Mouse (Mus musculus): ENCODE data around the gene Vmn1r195. TPM values are rescaled to one million over a fixed set of nuclear protein-coding genes. Genes with fewer than 3 reads are reported as not detected.

Vmn1r195 gene
- polyA plus RNA-seq, 1 experiment from 2014 or later: not detected

- peak; percentile 52; the same call in 1 of the 2 replicates for ATAC-seq (replicated peaks; ENCODE audit: low FRiP score, low read depth)
- peak; percentile 1 for DNase-seq (ENCODE audit: low spot score)
- no peak overlapping the region for H3K27ac ChIP-seq
- WGBS: 75% methylated on average over 2 of the region's 2 CpGs
- H3K9ac ChIP-seq (ENCODE audit: low read depth, low read length): no peak overlapping the region
- H3K9me3 ChIP-seq (replicated peaks; ENCODE audit: low read length): no peaks in the 10 kb centered on the region
- no peaks in the 10 kb centered on the region for H3K27me3 ChIP-seq (ENCODE audit: insufficient read depth, low read length)
- H3K4me2 ChIP-seq (ENCODE audit: low read length): no peak overlapping the region
- no peaks in the 10 kb centered on the region for H3K36me3 ChIP-seq (ENCODE audit: insufficient read depth, low read length)
- H3K4me1 ChIP-seq (replicated peaks; ENCODE audit: insufficient read depth, low read length): no peaks in the 10 kb centered on the region
- H3K4me3 ChIP-seq (replicated peaks; ENCODE audit: low read depth, low read length): no peak overlapping the region
- no peak for TF ChIP-seq CTCF (IDR thresholded peaks at IDR 0.05; ENCODE audit: low read depth)
Measured at GRCm38 (mm10) chr13:22315361-22315760, 45.0 kb downstream of the Vmn1r195 start.

- Histone ChIP-seq H3K4me2 (ENCODE audit: low read length) (no peak overlapping the region), H3K9ac (ENCODE audit: low read depth, low read length) (no peak overlapping the region), H3K27ac (no peak overlapping the region), H3K4me1 (replicated peaks; ENCODE audit: insufficient read depth, low read length) (no peaks in the 10 kb centered on the region), H3K27me3 (ENCODE audit: insufficient read depth, low read length) (no peaks in the 10 kb centered on the region), H3K9me3 (replicated peaks; ENCODE audit: low read length) (no peaks in the 10 kb centered on the region), H3K4me3 (replicated peaks; ENCODE audit: low read depth, low read length) (no peak overlapping the region), H3K36me3 (ENCODE audit: insufficient read depth, low read length) (no peaks in the 10 kb centered on the region)
- WGBS: 85% methylated on average over 2 of the region's 2 CpGs
- TF ChIP-seq CTCF (IDR thresholded peaks at IDR 0.05; ENCODE audit: low read depth): no peak
- no peak for ATAC-seq (replicated peaks; ENCODE audit: low FRiP score, low read depth)
- no peak for DNase-seq (ENCODE audit: low spot score)
Measured at GRCm38 (mm10) chr13:22317366-22317765, 47.0 kb downstream of the Vmn1r195 start.

- DNase-seq (ENCODE audit: low spot score) (no peak), ATAC-seq (replicated peaks; ENCODE audit: low FRiP score, low read depth) (no peak)
- Histone ChIP-seq H3K36me3 (ENCODE audit: insufficient read depth, low read length) (no peaks in the 10 kb centered on the region), H3K9ac (ENCODE audit: low read depth, low read length) (no peak overlapping the region), H3K9me3 (replicated peaks; ENCODE audit: low read length) (no peaks in the 10 kb centered on the region), H3K27me3 (ENCODE audit: insufficient read depth, low read length) (no peaks in the 10 kb centered on the region), H3K4me3 (replicated peaks; ENCODE audit: low read depth, low read length) (no peak overlapping the region), H3K27ac (no peak overlapping the region), H3K4me1 (replicated peaks; ENCODE audit: insufficient read depth, low read length) (no peaks in the 10 kb centered on the region), H3K4me2 (ENCODE audit: low read length) (no peak overlapping the region)
- TF ChIP-seq CTCF (IDR thresholded peaks at IDR 0.05; ENCODE audit: low read depth): no peak
Measured at GRCm38 (mm10) chr13:22320091-22320490, 49.8 kb downstream of the Vmn1r195 start.

GRCm38 (mm10) chr13:22324289-22324688 is 54.0 kb downstream of the Vmn1r195 start, which contains the start of gene Vmn1r197:
Vmn1r197 (plus strand) TSS chr13:22324589.
- no peak for ATAC-seq (replicated peaks; ENCODE audit: low FRiP score, low read depth)
- no peak for TF ChIP-seq CTCF (IDR thresholded peaks at IDR 0.05; ENCODE audit: low read depth)

More at GRCm38 (mm10) chr13:22324289-22324688, 54.0 kb downstream of the Vmn1r195 start, which contains the start of gene Vmn1r197:
- H3K36me3 ChIP-seq (ENCODE audit: insufficient read depth, low read length): no peaks in the 10 kb centered on the region
- no peak within 1 kb of the TSS for H3K4me2 ChIP-seq (ENCODE audit: low read length)
- no peak within 1 kb of the TSS for H3K27ac ChIP-seq
- no peaks in the 10 kb centered on the region for H3K27me3 ChIP-seq (ENCODE audit: insufficient read depth, low read length)
- no peak for DNase-seq (ENCODE audit: low spot score)
- H3K9ac ChIP-seq (ENCODE audit: low read depth, low read length): no peak within 1 kb of the TSS
- no peaks in the 10 kb centered on the region for H3K9me3 ChIP-seq (replicated peaks; ENCODE audit: low read length)
- no peak within 1 kb of the TSS for H3K4me3 ChIP-seq (replicated peaks; ENCODE audit: low read depth, low read length)
- H3K4me1 ChIP-seq (replicated peaks; ENCODE audit: insufficient read depth, low read length): no peaks in the 10 kb centered on the region

Other genes starting within 250 kb of the Vmn1r195 start
- 4.0 and 4.5 TPM in 2 replicates for gene Hist1h2ah, start 235.0 kb upstream of the Vmn1r195 start, polyA plus RNA-seq (2015; fragmentation: Nextera tagmentation; extraction: Ambion mirVana)
- 4.0 and 4.8 TPM in 2 replicates for gene Hist1h2bk, start 234.7 kb upstream of the Vmn1r195 start, polyA plus RNA-seq (2015; fragmentation: Nextera tagmentation; extraction: Ambion mirVana)
- 15.3 and 17.2 TPM in 2 replicates for gene Hist1h4i, start 229.2 kb upstream of the Vmn1r195 start, polyA plus RNA-seq (2015; fragmentation: Nextera tagmentation; extraction: Ambion mirVana)
- gene Hist1h2ag, start 227.6 kb upstream of the Vmn1r195 start, polyA plus RNA-seq (2015; fragmentation: Nextera tagmentation; extraction: Ambion mirVana): 33.8 and 48.4 TPM in 2 replicates
- 8.5 and 10.2 TPM in 2 replicates for gene Hist1h2bj, start 227.3 kb upstream of the Vmn1r195 start, polyA plus RNA-seq (2015; fragmentation: Nextera tagmentation; extraction: Ambion mirVana)
- gene Vmn1r188, start 186.1 kb upstream of the Vmn1r195 start, polyA plus RNA-seq (2015; fragmentation: Nextera tagmentation; extraction: Ambion mirVana): not detected in 2 replicates
- not detected in 2 replicates for gene Vmn1r189, start 164.7 kb upstream of the Vmn1r195 start, polyA plus RNA-seq (2015; fragmentation: Nextera tagmentation; extraction: Ambion mirVana)
- not detected in 2 replicates for gene Vmn1r191, start 86.6 kb upstream of the Vmn1r195 start, polyA plus RNA-seq (2015; fragmentation: Nextera tagmentation; extraction: Ambion mirVana)
- gene Vmn1r192, start 79.4 kb upstream of the Vmn1r195 start, polyA plus RNA-seq (2015; fragmentation: Nextera tagmentation; extraction: Ambion mirVana): not detected in 2 replicates
- not detected in 2 replicates for gene Vmn1r193, start 47.4 kb upstream of the Vmn1r195 start, polyA plus RNA-seq (2015; fragmentation: Nextera tagmentation; extraction: Ambion mirVana)
- not detected in 2 replicates for gene Vmn1r194, start 26.3 kb upstream of the Vmn1r195 start, polyA plus RNA-seq (2015; fragmentation: Nextera tagmentation; extraction: Ambion mirVana)
- not detected in 2 replicates for gene Vmn1r196, start 19.4 kb downstream of the Vmn1r195 start, polyA plus RNA-seq (2015; fragmentation: Nextera tagmentation; extraction: Ambion mirVana)
- gene Vmn1r197, start 54.1 kb downstream of the Vmn1r195 start, polyA plus RNA-seq (2015; fragmentation: Nextera tagmentation; extraction: Ambion mirVana): not detected in 2 replicates
- not detected in 2 replicates for gene Vmn1r198, start 79.8 kb downstream of the Vmn1r195 start, polyA plus RNA-seq (2015; fragmentation: Nextera tagmentation; extraction: Ambion mirVana)
- gene Vmn1r199, start 109.3 kb downstream of the Vmn1r195 start, polyA plus RNA-seq (2015; fragmentation: Nextera tagmentation; extraction: Ambion mirVana): not detected in 2 replicates
- not detected in 2 replicates for gene Vmn1r200, start 119.9 kb downstream of the Vmn1r195 start, polyA plus RNA-seq (2015; fragmentation: Nextera tagmentation; extraction: Ambion mirVana)
- gene Vmn1r201, start 201.4 kb downstream of the Vmn1r195 start, polyA plus RNA-seq (2015; fragmentation: Nextera tagmentation; extraction: Ambion mirVana): not detected in 2 replicates
- gene Vmn1r202, start 234.9 kb downstream of the Vmn1r195 start, polyA plus RNA-seq (2015; fragmentation: Nextera tagmentation; extraction: Ambion mirVana): not detected in 2 replicates
- not detected in 2 replicates for gene Vmn1r203, start 247.6 kb downstream of the Vmn1r195 start, polyA plus RNA-seq (2015; fragmentation: Nextera tagmentation; extraction: Ambion mirVana)